7 mouse cellular contexts compared by ENCODE assay signal in the genomic region with DNA sequence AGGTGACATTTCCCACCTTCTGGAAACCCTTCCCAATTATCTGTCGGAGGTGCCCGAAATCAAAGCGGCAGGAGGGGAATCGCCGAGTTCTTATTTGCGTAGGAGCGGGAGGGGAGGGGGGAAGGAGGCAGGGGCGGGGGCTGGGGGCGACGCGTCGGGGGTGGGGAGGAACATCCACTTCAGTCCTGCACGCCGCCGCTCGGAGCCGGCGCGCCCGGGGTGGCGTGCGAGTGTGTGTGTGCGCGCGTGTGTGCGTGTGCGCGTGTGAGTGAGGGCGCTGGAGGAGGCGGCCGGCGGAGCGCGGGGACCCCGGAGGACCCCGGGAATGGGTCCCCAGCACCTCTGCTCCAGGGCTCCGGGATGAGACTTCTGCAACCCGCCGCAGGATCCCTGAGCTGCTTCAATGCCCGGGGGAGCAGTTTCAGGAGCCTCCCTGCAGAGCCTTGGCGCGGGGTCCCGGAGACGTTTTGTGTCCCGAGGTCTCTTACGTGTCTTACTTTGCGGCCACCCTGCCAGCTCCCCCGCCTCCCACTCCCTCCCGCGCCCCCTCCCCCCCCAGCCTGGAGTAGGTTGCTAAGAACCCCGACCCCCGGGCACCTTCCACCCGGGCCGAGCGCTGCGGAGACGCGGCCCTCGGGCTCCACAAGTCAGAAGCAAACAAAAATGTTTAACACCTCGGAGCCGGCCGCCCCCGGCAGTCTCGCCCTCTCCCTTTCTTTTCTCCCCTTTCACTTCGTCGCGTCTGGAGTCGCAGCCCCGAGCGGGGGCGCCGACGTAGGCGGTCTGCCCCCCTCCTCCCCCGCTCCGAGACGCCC. TPM values are rescaled to one million over a fixed set of nuclear protein-coding genes. Genes with fewer than 3 reads are reported as not detected.
A peak's percentile ranks its signal among the peaks of the same experiment; 100 is the strongest.
DNase-seq lines count a peak whose midpoint lies in the region; ATAC-seq and TF ChIP-seq lines count a peak whose summit lies in the region.

Gene Fst (minus strand): TSS at position 66 of the 815 bp plus-strand sequence.

- H3K9me3 ChIP-seq in embryonic facial prominence, embryonic 14.5 days (ENCODE audit: control insufficient read depth, low read length), result no peaks in the 10 kb centered on the region
- no peaks in the 10 kb centered on the region for H3K9me3 ChIP-seq in limb, embryonic 15.5 days

- H3K79me2 ChIP-seq in C2C12 (ENCODE audit: control insufficient read depth, insufficient read depth), result no peaks in the 10 kb centered on the region

- peaks cover 10% of the 10 kb centered on the region for H3K4me1 ChIP-seq in embryonic facial prominence, embryonic 14.5 days (ENCODE audit: control insufficient read depth, insufficient read depth, low read length)
- H3K4me1 ChIP-seq in limb, embryonic 15.5 days, result peaks cover 26% of the 10 kb centered on the region

- peak within 1 kb of the TSS; percentile 34 for H3K4me3 ChIP-seq in C2C12 (ENCODE audit: insufficient read depth, poor library complexity, severe bottlenecking)
- H3K4me3 ChIP-seq in embryonic facial prominence, embryonic 14.5 days (ENCODE audit: low read depth, low read length), result peak within 1 kb of the TSS; percentile 64
- H3K4me3 ChIP-seq in limb, embryonic 15.5 days, result peak within 1 kb of the TSS; percentile 63

- peak within 1 kb of the TSS; percentile 98 for H3K4me2 ChIP-seq in embryonic facial prominence, embryonic 14.5 days (ENCODE audit: low read depth, low read length)
- peak within 1 kb of the TSS; percentile 96 for H3K4me2 ChIP-seq in limb, embryonic 15.5 days

- H3K9ac ChIP-seq in embryonic facial prominence, embryonic 14.5 days (ENCODE audit: low read depth, low read length), result peak within 1 kb of the TSS; percentile 70
- peak within 1 kb of the TSS; percentile 52 for H3K9ac ChIP-seq in limb, embryonic 15.5 days

- TF ChIP-seq CTCF in C2C12 (IDR thresholded peaks at IDR 0.05; ENCODE audit: control insufficient read depth, insufficient read depth, insufficient read length), result no peak

- no peaks in the 10 kb centered on the region for H3K79me3 ChIP-seq in C2C12 (ENCODE audit: low read depth)

- H3K27ac ChIP-seq in embryonic facial prominence, embryonic 14.5 days (replicated peaks; ENCODE audit: low read depth, low read length), result peak within 1 kb of the TSS; percentile 77
- peak within 1 kb of the TSS; percentile 87 for H3K27ac ChIP-seq in limb, embryonic 15.5 days

- peak within 1 kb of the TSS; percentile 60 for H3ac ChIP-seq in C2C12 (ENCODE audit: control insufficient read depth, insufficient read length, low read depth)

- intact Hi-C loops in heart, postnatal 10 days (cut with DNase I), result loop anchor here (1.0 to 5.0 kb wide), 2 partner anchors 72 to 380 kb away; partner anchors contain the start of gene Ndufs4

- WGBS in embryonic facial prominence, embryonic 14.5 days, result 0% methylated on average over 32 of the region's 77 CpGs
- under 1% methylated on average over 67 of the region's 77 CpGs for WGBS in limb, embryonic 15.5 days

- H3K27me3 ChIP-seq in C2C12 (ENCODE audit: control insufficient read depth, insufficient read depth, insufficient read length), result no peaks in the 10 kb centered on the region
- H3K27me3 ChIP-seq in embryonic facial prominence, embryonic 14.5 days (replicated peaks; ENCODE audit: control insufficient read depth, insufficient read depth, low read length), result peaks cover 36% of the 10 kb centered on the region
- peaks cover 48% of the 10 kb centered on the region for H3K27me3 ChIP-seq in limb, embryonic 15.5 days

- peak; percentile 76 for DNase-seq in ES-CJ7 (ENCODE audit: low read depth, low spot score)
- peak; percentile 77 for DNase-seq in embryonic facial prominence, embryonic 14.5 days (ENCODE audit: low spot score)
- peak; percentile 27 to 34 for DNase-seq in heart, postnatal 10 days
- DNase-seq in neural tube, embryonic 10.5 days (ENCODE audit: extremely low spot score, low spot score), result peak; percentile 67
- DNase-seq in frontal cortex, postnatal 14 days (ENCODE audit: low spot score in 2 of 2), result no peak

- H3K36me3 ChIP-seq in C2C12 (ENCODE audit: control insufficient read depth, insufficient read depth), result no peaks in the 10 kb centered on the region
- no peaks in the 10 kb centered on the region for H3K36me3 ChIP-seq in embryonic facial prominence, embryonic 14.5 days (ENCODE audit: control insufficient read depth, insufficient read depth, low read length)
- H3K36me3 ChIP-seq in limb, embryonic 15.5 days, result no peaks in the 10 kb centered on the region

- ATAC-seq in embryonic facial prominence, embryonic 14.5 days (ENCODE audit: low read depth), result peak; percentile 70
- ATAC-seq in limb, embryonic 15.5 days (ENCODE audit: insufficient number of reproducible peaks, low FRiP score, low TSS enrichment, low read depth), result peak; percentile 66

TF ChIP-seq in C2C12, 6 proteins besides CTCF, POLR2A, EP300 and RAD21:
- TF ChIP-seq MAX (IDR thresholded peaks at IDR 0.05) (no peak), USF1 (IDR thresholded peaks at IDR 0.05; ENCODE audit: low read depth) (no peak), FOSL1 (IDR thresholded peaks at IDR 0.05; ENCODE audit: insufficient read depth, low read length, poor library complexity, severe bottlenecking) (no peak), MYOD1 (IDR thresholded peaks at IDR 0.05; ENCODE audit: control insufficient read depth, insufficient read length, low read depth) (no peak), MYOG (IDR thresholded peaks at IDR 0.05; ENCODE audit: control insufficient read depth, extremely low read depth, insufficient read length) (no peak)

RNA-seq across cellular contexts. Expression of gene Fst, which starts in this region (rescaled TPM):
- 10.9 TPM for polyA plus RNA-seq in C2C12 (2012; fragmentation: generic; extraction: Trizol)
- 47.2 and 57.5 TPM in 2 replicates for polyA plus RNA-seq in embryonic facial prominence, embryonic 14.5 days (2014; fragmentation: Nextera tagmentation; extraction: Ambion mirVana)
- total RNA-seq in heart, postnatal 10 days (2021), result 1 to 10 TPM; 1.0 to 1.2 TPM
- polyA plus RNA-seq in limb, embryonic 15.5 days (2015; fragmentation: Nextera tagmentation; extraction: Ambion mirVana), result 53.4 and 55.4 TPM in 2 replicates

Comparison
In these comparisons a context has a peak if more than half of its experiments do, and no peak if none do; other contexts are left out.
1. DNase-seq: peak in ES-CJ7 (single experiment), embryonic facial prominence, embryonic 14.5 days (single experiment), heart, postnatal 10 days (2 of 2) and neural tube, embryonic 10.5 days (single experiment); none in frontal cortex, postnatal 14 days (0 of 2).
2. Peak in every context shown above with its lines, with median percentiles within 50 percentile points of each other: H3K4me3 ChIP-seq.